Mouse (Mus musculus): ENCODE data around the gene Sult3a2.
"Not testable (repeated sequence)": the region's sequence is repeated elsewhere in the genome, so short reads cannot be mapped to it uniquely, and the experiment has no call there.

Gene Sult3a2

GRCm38 (mm10) chr10:33786604-33787003, at the start of gene Sult3a2:
Sult3a2 (minus strand) TSS chr10:33786704.
- DNase-seq (ENCODE audit: low spot score): no peak

DNA sequence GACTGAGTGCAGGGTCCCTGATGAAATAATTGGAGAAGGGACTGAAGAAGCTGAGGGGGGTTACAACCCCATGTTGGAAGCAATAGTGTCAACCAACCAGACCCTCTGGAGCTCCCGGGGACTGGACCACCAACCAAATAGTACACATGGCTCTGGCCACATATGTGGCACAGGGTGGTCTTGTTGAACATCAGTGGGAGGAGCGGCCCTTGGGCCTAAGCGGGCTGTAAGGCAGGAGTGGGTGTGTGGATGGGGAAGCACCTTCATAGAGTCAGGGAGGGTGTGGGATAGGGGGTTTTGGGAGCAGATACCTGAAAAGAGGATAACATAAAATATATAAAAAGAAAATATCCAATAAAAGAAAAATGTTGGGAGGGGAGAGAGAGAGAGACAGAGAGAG, 34.4 kb upstream of the Sult3a2 start:
- no peak for DNase-seq (ENCODE audit: low spot score)

DNA sequence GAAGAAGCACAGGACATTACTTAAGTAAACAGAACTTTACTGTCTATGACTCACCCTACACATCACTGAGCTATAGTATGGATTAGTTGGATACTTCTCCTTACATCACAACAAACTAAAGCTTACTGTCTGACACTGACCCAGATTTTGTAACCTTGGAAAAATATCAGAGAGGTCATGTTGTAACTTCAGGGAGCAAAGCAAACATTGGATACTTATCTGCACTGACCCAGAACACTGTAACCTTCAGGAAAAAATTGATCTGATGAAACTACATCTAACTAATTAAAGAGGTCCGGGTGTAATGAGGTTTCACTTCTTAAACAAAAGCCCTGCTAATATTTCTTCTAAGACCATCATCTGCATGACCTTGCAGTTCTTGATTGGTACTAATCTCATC, 30.4 kb upstream of the Sult3a2 start:
- DNase-seq (ENCODE audit: low spot score): no peak

- DNase-seq (ENCODE audit: low spot score): no peak
Measured at GRCm38 (mm10) chr10:33814266-33814665, 27.8 kb upstream of the Sult3a2 start.

DNA sequence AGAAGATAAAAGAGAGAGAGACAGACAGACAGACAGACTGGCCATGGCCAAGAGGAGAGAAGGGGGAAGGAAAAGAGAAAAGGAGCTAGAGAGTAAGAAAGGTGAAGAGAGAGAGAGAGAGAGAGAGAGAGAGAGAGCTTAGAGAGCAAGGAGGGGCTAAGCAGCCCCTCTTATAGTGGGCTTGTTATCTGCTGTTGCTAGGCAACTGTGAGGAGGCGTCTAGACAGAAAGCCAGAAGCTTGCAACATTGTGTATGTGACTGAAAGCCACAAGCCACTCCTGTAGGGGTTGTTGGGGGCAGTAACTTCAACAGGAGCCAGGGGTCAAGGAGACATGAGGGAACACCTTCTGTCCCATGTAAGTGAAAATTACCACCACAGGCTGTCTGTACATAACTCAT, 25.3 kb upstream of the Sult3a2 start:
- DNase-seq (ENCODE audit: low spot score): no peak

DNA sequence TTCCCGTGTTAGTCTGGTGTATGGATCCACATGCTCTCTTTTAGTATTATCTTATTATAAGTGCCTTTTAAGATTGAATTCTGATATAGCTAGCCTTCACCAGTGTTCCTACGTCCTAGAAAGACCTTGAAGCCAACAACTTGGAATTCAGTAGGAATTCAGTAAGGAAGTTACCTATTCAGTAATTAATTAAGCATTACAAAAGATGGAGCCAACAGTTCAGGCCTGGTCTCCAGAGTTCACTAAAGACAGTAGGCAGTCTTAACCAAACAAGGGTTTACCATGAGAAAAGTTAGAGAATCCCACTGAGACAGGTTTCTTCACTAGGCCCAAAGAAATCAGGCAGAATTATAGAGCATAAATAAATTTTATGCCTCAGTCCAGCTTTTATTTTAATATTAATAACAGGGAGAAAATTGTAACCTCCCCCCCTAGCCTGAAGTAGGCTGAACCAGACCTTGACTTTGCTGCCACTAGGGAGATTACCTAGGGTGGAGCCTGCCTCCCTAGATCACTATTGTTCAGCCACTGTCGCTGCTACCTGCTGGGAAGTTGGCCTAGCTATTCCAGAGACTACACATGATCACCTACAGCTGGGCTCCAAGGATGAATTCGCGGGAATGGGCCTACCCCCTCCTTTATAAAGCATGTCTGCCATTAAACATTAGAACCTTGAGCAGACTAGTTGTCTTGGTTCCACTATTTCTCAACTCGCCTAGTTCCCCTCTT, 10.9 kb upstream of the Sult3a2 start:
- not testable (repeated sequence) for DNase-seq (ENCODE audit: low spot score)

GRCm38 (mm10) chr10:33796269-33796915, 9.9 kb upstream of the Sult3a2 start:
- not testable (repeated sequence) for DNase-seq (ENCODE audit: low spot score)

DNA sequence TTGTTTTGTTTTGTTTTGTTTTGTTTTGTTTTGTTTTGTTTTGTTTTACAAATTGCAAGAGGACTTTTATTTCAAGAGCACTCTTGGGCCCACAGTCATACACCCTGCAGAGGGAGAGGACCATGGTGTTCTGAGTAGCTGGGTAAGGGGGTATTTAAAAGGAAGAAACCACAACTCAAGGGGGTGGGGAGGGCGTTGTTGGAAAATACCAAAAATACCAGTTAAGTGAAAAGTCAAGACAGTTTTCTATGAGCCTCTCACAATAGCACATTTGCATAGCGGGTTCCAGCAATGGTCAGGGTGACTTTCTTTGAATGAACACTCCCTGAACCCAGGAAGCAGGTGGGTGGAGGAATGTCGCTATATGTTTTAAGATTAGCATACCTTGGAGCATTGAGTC, 5.7 kb upstream of the Sult3a2 start:
- not testable (repeated sequence) for DNase-seq (ENCODE audit: low spot score)

DNA sequence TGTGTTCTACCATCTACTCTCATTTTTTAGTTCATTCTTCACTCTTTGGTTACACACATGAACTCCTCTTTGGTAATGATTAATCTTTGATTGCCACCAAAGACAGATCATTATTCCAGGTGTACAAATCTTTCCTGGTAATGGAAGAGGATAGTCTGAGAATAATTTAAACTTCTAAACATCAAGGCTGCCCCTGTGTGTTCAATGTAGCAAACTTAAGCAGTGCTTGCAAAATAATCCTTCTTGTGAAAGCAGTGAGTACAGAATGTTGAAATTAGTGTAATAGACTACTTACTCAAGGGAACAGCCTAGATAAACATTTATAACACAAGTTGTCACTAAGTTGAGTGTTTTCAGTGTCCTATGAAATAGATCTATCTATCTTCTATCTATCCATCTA, 1.0 kb upstream of the Sult3a2 start:
- DNase-seq (ENCODE audit: low spot score): no peak

DNA sequence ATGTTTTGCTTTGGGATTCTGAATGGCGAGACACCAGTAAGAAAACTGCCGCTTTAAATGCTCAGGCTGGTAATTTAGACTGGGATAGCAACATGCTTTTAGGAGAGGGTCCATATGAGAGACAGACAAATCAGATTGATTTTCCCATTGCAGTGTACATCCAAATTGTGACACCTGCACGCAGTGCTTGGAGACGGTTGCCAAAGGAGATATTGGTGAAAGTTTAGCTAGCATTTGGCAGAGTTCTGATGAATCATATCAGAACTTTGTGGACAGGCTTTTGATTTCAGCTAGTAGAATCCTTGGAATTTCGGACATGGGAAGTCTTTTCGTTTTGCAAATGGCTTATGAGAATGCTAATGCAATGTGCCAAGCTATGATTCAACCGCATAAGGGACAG, 51.3 kb downstream of the Sult3a2 start:
- not testable (repeated sequence) for DNase-seq (ENCODE audit: low spot score)

GRCm38 (mm10) chr10:33733241-33733640, 53.3 kb downstream of the Sult3a2 start:
- no peak for DNase-seq (ENCODE audit: low spot score)

DNA sequence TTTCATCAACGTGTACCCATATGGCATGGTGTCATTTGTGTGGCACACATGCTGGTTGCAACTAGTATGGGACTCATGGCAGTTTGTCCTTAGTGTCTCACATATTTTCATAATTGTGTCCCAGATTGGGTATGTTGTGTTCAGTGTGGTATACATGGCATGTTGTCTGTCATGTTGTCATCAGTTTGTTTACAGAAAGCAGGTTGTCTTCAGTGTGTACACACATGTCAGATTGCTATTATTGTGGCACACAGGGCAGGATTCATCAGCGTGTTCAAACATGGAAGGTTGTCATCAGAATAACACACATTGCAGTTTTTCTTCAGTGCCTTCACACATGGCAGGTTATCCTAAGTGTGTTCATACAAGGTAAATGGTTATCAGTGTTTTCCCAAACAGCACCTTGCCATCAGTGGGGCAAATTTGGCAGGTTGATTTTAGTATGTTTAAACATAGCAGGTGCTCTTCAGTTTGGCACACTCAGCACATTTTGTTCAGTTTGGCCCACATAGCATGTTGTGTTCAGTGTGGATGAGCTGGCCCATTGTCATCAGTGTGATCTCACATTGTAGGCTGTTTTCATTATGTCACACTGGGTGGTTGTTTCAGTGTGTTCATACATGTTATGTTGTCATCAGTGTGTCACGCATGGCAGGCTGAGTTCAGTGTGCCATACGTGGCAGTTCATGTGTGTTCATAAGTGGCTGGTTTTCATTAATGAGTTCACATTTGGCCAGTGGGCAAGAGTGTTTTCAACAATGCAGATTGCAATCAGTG, 53.9 kb downstream of the Sult3a2 start:
- no peak for DNase-seq (ENCODE audit: low spot score)

- no peak for DNase-seq (ENCODE audit: low spot score)
Measured at GRCm38 (mm10) chr10:33723764-33724163, 62.7 kb downstream of the Sult3a2 start.

DNA sequence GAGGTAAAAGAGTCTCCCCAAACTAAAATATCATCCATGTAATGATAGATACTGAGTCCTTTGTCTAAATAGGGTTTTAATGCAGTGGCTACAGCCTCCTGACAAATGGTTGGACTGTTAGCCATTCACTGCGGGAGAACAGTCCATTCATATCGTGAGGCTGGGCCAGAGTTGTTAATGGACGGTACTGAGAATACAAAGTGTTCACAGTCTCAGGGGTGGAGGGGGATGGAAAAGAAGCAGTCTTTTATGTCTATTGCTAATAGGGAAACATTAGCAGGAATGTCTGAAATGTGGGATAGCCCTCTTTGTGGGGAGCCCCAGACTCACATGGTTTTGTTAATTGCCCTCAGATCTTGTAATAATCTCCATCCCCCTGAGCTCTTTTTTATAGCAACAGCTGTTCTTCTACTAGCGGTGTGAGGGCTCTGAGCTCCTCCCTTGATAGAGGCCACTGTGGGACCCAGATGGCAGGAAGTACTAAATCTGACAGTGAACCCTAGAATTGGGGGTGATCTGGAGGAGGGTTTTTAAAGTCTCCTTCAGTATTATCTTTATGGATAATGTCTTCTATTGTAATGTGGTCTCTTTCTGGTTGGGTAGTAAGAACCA, 64.6 kb downstream of the Sult3a2 start:
- no peak for DNase-seq (ENCODE audit: low spot score)
